Mouse (Mus musculus) left cerebral cortex, postnatal 14 days (tissue): ENCODE data around the gene Akna. TPM values are rescaled to one million over a fixed set of nuclear protein-coding genes. Genes with fewer than 3 reads are reported as not detected.

Source experiments
- DNase-seq, 2 experiments: peaks; one replicate each; pipeline ENCODE4 v3.0.0; 2021 to 2022; ENCODE audit warnings: low spot score in 2 of 2, mixed read lengths in 1 of 2
- intact Hi-C: fragments of 180-260 bp; cut with DNase I; formaldehyde crosslinking; loops from one replicate; pipeline ENCODE4 v1.15.1; 2025
- total RNA-seq, 2 experiments: library from RNA; stranded (reverse); gene quantifications; 2 replicates each; pipeline ENCODE4 v1.2.3; 2021

The Akna gene
- total RNA-seq, 2 experiments from 2014 or later, result 3.9 to 4.0 TPM

DNA sequence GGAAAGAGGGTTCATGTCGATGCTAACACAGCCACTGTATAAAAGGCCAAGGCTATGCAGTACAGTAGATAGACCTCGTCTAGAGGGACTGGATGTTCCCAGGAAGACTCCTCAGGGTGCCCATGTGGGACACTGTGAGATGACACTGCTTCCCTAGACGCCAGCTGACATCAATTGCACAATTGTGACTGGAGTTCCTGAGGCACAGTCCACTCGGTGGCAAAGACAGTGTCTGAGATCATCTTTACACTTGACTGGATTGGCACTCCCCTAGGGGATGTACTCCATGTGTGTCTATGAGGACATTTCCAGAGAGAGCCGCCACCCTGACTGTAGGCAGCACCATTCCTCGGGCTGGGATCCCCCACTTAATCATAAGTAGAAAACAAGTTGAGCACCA lies 54.6 kb downstream of the Akna start:
- DNase-seq, result no peak
- intact Hi-C loops, result no loop called here

DNA sequence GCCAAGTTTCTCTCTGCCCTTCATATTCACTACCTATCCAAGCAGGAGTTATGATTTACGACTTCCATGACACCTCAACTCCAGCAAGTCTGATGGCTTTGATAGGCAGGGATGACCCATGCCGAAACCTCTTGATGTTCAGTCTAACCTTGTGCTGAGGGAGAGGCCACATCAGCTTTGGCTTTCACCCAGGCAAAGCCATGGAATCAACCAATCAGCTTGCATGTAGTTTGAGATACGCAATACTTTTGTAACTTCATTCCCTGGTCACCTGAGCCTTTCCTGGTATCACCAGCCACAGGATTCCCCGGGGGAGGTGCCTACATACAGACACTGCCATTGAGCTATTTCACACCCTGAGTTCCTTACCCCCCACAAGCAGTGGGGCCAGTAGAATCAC lies 56.5 kb downstream of the Akna start:
- intact Hi-C loops, result no loop called here
- DNase-seq, result no peak

DNA sequence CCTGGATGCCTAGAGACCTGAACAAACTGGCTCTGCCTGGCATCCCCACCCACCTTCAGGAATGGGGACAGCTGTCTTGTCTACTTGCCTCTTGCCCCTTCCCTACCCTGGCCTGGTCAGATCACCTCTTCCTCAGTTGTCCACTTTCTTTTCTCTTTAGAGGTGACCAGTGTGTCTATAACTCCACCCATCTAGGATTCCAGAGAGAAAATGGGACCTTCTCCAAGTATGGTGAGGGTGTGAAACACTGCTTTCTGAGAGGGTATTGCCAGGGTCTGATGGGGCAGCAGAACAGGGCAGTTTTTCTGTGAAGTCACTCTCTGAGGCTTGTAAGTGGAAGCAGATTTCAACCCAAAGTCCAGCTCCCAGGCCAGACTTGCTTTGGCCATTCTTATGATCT lies 57.9 kb downstream of the Akna start:
- intact Hi-C loops, result no loop called here
- no peak for DNase-seq

DNA sequence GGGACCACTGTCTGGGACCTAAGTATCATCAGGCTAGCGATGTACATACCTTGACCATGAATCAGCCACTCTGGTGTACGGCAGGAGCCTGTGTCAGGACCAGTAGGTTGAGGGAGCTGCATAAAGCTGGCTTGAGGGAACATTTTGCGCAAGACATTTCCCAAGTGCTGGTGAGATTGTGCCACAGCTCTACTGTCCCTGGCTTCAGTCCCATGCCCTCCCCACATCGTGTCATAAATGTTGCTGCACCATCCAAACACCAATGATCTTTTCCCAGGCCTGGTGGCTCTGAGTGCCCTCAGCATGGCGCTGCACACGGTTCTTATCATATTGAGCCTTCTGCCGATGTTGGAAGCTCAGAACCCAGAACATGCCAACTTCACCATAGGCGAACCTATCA lies 58.9 kb downstream of the Akna start, which contains the start of gene Orm1:
Gene Orm1 (plus strand): TSS at position 266 of the 400 bp plus-strand sequence.
- intact Hi-C loops, result no loop called here

DNA sequence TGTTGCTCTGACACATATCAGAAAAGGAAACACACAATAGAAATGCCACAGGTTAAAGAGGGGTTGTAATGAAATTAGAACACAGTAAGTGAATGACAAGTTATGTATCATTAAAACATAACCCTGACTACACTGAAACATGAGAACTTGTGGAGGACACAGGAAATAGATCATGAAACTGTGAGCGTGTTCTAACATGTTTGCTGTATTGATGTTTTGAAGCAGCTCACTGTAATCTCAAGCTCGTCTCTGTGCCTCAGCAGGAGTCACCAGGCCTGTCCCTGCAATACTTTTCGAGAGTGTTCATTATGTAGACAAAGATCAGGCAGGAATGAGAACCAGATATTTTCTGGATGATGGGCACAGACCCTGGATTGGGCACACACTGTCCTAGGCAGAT lies 59.5 kb downstream of the Akna start:
- intact Hi-C loops, result no loop called here
- no peak for DNase-seq

More for the DNA sequence above, 58.9 kb downstream of the Akna start, which contains the start of gene Orm1:
- no peak for DNase-seq

DNA sequence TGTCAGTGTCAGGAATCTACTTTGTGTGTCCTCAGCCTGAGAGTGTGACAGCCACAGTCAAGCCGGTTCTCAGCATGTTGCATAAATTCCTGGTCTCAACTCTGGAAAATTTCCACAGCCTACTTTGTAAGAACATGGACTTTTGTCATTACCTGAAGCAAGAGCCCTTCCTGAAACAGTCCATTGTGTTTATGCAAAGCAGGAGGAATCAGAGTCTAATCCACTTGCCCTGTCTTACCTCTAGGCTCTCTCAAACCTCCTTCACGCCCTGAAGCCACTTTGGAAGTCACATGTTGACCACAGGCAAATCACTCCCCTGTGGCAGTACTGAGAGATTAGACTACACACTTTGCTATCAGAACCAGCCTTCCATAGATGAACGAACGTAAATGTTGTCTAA lies 60.7 kb downstream of the Akna start:
- intact Hi-C loops, result no loop called here
- no peak for DNase-seq

DNA sequence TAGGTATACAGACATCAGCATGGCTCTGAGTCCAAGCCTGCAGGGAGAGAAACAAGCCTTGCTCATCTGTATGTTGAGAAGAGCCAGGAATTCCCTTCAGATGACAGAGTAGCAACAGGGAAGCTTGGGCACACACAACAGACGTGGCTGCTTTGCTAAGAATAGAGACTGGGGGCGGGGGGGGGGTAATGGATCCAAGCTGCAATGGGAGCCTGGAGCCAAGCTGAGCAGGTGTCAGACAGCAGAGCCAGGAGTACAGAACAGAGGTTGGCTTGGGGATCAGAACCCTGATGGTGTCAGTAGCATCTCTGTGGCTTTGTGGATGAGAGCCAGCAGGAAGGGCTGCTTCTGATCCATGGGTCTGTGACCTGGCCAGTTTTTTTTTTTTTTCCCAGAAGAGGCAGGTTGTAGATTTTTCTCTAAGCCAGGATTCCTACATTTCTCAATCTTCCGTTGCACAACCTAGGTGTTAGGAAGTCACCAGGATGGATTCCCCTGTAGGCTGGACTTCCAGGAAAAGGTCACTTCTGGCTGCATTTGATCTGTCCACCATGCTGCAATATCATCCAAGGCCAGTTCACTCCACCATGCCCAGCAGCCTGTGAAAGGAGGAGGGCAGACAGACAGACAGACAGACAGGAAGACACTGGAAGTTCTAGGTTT lies 64.6 kb downstream of the Akna start:
- peak in 1 of 2 experiments; percentile 41 for DNase-seq
- intact Hi-C loops, result no loop called here

DNA sequence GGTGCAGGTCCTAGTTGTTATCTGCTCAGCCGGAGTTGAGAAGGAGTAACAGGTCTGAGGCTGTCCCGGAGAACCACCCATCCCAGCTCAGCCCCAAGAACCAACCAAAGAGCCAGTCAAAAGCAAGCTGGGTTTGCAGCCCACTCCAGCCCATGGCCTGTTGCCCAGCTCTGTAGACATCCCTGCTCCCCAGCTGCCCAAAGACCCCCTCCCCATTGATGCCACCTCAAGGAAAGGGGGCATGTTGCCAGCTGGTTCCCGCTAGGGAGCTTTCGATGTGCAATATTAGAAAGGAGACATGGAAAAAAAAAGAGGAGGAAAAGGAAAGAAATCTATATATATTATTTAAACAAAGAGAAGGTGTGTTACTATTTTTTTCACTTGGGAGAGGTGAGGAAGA lies 69.8 kb downstream of the Akna start:
- no peak for DNase-seq
- intact Hi-C loops, result no loop called here

DNA sequence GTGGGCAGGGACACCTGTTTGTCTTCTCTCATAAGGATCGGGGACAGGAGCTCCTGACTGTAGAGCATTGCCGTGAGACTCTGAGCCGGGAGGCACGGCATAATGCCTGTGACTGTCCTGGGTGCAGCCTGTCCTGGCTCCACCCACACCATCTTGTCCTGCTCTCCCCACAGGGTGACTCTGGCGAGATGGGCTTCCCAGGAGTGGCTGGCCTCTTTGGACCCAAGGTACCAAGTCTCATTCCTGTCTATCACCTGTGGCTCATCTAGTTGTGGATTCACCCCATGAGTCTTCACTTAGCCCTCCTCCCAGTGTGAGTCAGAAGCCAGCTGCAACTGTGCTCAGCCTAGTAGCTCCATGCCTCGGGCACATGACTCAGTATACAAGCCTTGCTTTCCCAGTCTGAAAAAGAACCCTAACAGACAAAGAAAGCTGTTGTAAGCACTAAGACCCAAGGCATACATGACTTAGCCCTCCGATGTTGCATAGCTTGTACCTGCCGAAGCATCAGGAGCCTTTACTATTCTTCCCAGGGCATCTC lies 79.8 kb downstream of the Akna start:
- intact Hi-C loops, result no loop called here

DNA sequence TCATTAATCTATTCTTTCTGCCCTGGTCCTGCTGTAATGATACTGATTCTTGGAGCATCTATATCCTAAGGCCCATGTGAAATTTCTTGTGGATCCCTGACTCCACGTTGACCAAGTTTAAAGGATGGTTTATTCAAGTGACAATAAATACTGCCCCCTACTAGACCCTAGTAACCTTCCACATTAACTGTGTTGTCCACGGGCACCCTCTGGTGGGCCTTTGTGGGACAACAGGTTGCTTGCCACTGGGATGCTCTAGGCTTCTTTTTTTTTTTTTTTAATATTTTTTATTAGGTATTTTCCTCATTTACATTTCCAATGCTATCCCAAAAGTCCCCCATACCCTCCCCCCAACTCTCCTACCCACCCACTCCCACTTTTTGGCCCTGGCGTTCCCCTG lies 83.6 kb downstream of the Akna start:
- DNase-seq, result peak in 1 of 2 experiments; percentile 73
- intact Hi-C loops, result loop anchor here (5.0 kb wide), 1 partner anchor 162 kb away; no protein-coding TSS in a partner anchor

More for the DNA sequence above, 79.8 kb downstream of the Akna start:
- DNase-seq, result no peak

Other genes starting within 250 kb of the Akna start
- gene Ambp, start 248.6 kb downstream of the Akna start, total RNA-seq, result not detected
- not detected for gene Kif12, start 231.2 kb downstream of the Akna start, total RNA-seq
- gene Col27a1, start 189.3 kb downstream of the Akna start, total RNA-seq, result 1 to 10 TPM; 3.1 to 3.4 TPM
- not detected for gene Orm1, start 58.8 kb downstream of the Akna start, total RNA-seq
- gene Orm3, start 47.2 kb downstream of the Akna start, total RNA-seq, result not detected
- not detected for gene Orm2, start 40.9 kb downstream of the Akna start, total RNA-seq
- gene Whrn, start 92.6 kb upstream of the Akna start, total RNA-seq, result 10 to 100 TPM; 46.6 to 51.2 TPM
- 100 to 1,000 TPM; 132 to 140 TPM for gene Atp6v1g1, start 141.4 kb upstream of the Akna start, total RNA-seq
- gene Tmem268, start 155.4 kb upstream of the Akna start, total RNA-seq, result 1 to 10 TPM; 9.4 to 9.5 TPM
- not detected for gene Gm11213, start 201.9 kb upstream of the Akna start, total RNA-seq
- gene Tex48, start 219.1 kb upstream of the Akna start, total RNA-seq, result not detected